21 mouse cellular contexts compared by ENCODE assay signal in the genomic region with DNA sequence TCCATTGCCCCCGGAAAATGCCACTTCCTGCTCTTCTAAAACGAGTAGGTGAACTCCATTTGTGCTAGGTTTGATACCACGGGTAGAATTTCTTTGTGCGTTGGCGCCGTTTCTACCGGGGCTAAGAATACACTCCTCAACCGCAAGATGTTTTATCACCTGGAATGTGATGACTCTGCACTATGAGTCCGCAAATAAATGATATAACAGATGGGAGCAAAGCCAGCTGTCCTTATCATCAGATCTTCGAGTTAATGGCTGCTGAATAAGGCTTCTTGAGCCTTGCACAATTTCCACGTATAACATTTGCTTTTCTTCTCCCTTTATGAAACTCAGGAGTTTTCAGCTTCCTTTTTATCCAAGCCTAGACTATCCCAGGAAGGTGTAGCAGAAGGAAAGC.
DNase-seq lines count a peak whose midpoint lies in the region; TF ChIP-seq lines count a peak whose summit lies in the region.
"Had no signal": no experiment of that assay in that cellular context is flagged by ENCODE, and none has a peak within 500 bp of the region (broad histone marks: within the 10 kb centered on the region; RNA-seq: fewer than 3 reads in every experiment).

No protein-coding gene starts in this region.

- H3K4me3 ChIP-seq in kidney, adult 2 months (ENCODE audit: insufficient read depth, low read depth, low read length), result no peak overlapping the region
- no peak overlapping the region for H3K4me3 ChIP-seq in liver, adult 2 months (ENCODE audit: insufficient read depth, low read depth, low read length)
- H3K4me3 ChIP-seq: embryonic facial prominence, embryonic 13.5 days; embryonic facial prominence, embryonic 15.5 days; erythroblast, embryonic 14.5 days; forebrain, embryonic 10.5 days; forebrain, embryonic 12.5 days had no signal

- H3K36me3 ChIP-seq in kidney, adult 2 months (ENCODE audit: control insufficient read depth, insufficient read depth, low read length), result peaks cover 6% of the 10 kb centered on the region; the same call in 1 of the 2 replicates
- H3K36me3 ChIP-seq in liver, adult 2 months (ENCODE audit: control insufficient read depth, insufficient read depth, low read length), result no peaks in the 10 kb centered on the region; the same call in 1 of the 2 replicates
- H3K36me3 ChIP-seq: forebrain, embryonic 10.5 days; forebrain, embryonic 12.5 days had no signal

- TF ChIP-seq POLR2A in kidney, adult 2 months (IDR thresholded peaks at IDR 0.05; ENCODE audit: low read depth, low read length), result no peak
- TF ChIP-seq POLR2A in liver, adult 2 months (IDR thresholded peaks at IDR 0.05; ENCODE audit: extremely low read depth, insufficient read depth, low read length), result no peak

- no peak for TF ChIP-seq CTCF in kidney, adult 2 months (conservative IDR thresholded peaks at IDR 0.05; ENCODE audit: insufficient read depth, insufficient read length, low read depth, low read length)
- TF ChIP-seq CTCF in liver, adult 2 months (IDR thresholded peaks at IDR 0.05; ENCODE audit: low read depth, low read length), result no peak

- no peaks in the 10 kb centered on the region for H3K79me2 ChIP-seq in liver, adult 2 months (ENCODE audit: control insufficient read depth, insufficient read depth, low read length)

- H3K27me3 ChIP-seq in kidney, adult 2 months (replicated peaks; ENCODE audit: control insufficient read depth, insufficient read depth, low read length), result no peaks in the 10 kb centered on the region
- no peaks in the 10 kb centered on the region for H3K27me3 ChIP-seq in liver, adult 2 months (ENCODE audit: control insufficient read depth, insufficient read depth, low read length)
- H3K27me3 ChIP-seq: embryonic facial prominence, embryonic 13.5 days; embryonic facial prominence, embryonic 15.5 days; forebrain, embryonic 12.5 days had no signal

- H3K4me1 ChIP-seq in kidney, adult 2 months (ENCODE audit: control insufficient read depth, insufficient read depth, low read length), result peaks cover 13% of the 10 kb centered on the region
- H3K4me1 ChIP-seq in liver, adult 2 months (ENCODE audit: control insufficient read depth, insufficient read depth, low read length), result peaks cover 3% of the 10 kb centered on the region; the same call in 1 of the 2 replicates

- H3K27ac ChIP-seq in kidney, adult 2 months (ENCODE audit: insufficient read depth, low read depth, low read length), result peak overlapping the region; percentile 31
- no peak overlapping the region for H3K27ac ChIP-seq in liver, adult 2 months (replicated peaks; ENCODE audit: insufficient read depth, low read depth, low read length)
- H3K27ac ChIP-seq: embryonic facial prominence, embryonic 13.5 days; embryonic facial prominence, embryonic 15.5 days; forebrain, embryonic 10.5 days; forebrain, embryonic 12.5 days had no signal

- DNase-seq in kidney, adult 2 months, result peak; percentile 56
- no peak for DNase-seq in kidney, postnatal 36 days
- DNase-seq in liver, adult 2 months (ENCODE audit: extremely low read depth, low read depth, low spot score), result peak; percentile 30
- no peak for DNase-seq in liver
- DNase-seq in urinary bladder, postnatal 14 days (ENCODE audit: low spot score), result peak; percentile 59
- no peak for DNase-seq in urinary bladder, postnatal 25 days (ENCODE audit: low spot score)
- DNase-seq: adrenal gland, adult 2 months; adrenal gland, postnatal 10 days; adrenal gland, postnatal 25 days; cerebellum, adult 11 months; cerebellum, adult 18-20 months; cerebellum, adult 8-10 months; cerebellum, adult 9-11 months; cerebellum, postnatal 14 days; cerebellum, postnatal 36 days; embryo, embryonic 11 days had no signal

- H3K9ac ChIP-seq in liver, adult 2 months (ENCODE audit: low read depth, low read length), result no peak overlapping the region
- H3K9ac ChIP-seq: embryonic facial prominence, embryonic 13.5 days; embryonic facial prominence, embryonic 15.5 days; forebrain, embryonic 12.5 days had no signal

- WGBS in kidney, adult 2 months, result 37% methylated on average over 11 of the region's 11 CpGs
- WGBS in liver, adult 2 months, result 77% methylated on average over 11 of the region's 11 CpGs

Comparison
In these comparisons a context has a peak if more than half of its experiments do, and no peak if none do; other contexts are left out.
1. DNase-seq: peak in kidney, adult 2 months (single experiment), liver, adult 2 months (single experiment) and urinary bladder, postnatal 14 days (single experiment); none in kidney, postnatal 36 days (0 of 2), liver (single experiment) and urinary bladder, postnatal 25 days (single experiment).